18 mouse cellular contexts compared by ENCODE assay signal in the genomic region with DNA sequence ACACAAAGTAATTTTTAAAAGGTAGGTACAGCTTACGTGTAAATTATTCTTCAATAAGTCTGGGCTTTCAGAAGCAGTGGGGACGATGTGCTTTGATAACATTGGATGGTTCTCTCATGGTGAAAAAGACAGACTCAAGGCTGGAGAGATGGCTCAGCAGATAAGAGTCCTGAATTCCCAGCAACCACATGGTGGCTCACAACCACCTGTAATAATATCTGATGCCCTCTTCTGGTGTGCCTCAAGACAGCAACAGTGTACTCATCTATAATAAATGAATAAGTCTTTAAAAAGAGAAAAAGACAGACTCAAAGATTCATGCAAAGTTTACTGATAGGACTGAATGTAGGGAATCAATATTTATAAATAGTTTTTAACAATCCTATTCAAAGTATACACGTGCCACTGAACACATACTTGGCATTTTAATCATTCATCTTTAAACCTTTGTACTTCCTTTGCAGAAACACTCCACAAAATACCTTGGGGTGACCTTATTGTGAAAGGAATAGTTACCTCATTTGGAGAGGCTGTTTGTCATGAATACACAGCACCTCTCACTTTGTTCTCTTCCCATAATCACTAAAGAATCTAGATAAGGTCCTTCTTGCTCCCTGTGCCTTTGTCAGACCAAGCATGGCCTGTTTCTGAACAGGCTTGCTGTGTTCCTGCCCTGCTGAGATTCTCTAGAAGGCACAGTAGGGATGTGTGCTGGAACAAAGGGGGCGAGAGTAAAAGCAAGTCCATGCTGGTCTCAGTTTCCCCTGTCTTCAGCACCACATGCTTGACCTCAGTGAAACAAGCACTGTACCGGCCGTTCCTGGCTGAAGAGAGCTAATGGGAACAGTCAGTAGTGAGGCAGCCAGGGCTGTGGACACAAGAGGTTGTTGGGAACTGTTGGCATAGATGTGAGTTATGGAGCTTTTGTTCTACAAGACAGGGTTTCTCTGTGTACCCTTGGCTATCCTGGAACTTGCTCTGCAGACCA. TPM values are rescaled to one million over a fixed set of nuclear protein-coding genes. Genes with fewer than 3 reads are reported as not detected.
A peak's percentile ranks its signal among the peaks of the same experiment; 100 is the strongest.
DNase-seq lines count a peak whose midpoint lies in the region; ATAC-seq and TF ChIP-seq lines count a peak whose summit lies in the region.
"Had no signal": no experiment of that assay in that cellular context is flagged by ENCODE, and none has a peak within 500 bp of the region (broad histone marks: within the 10 kb centered on the region; RNA-seq: fewer than 3 reads in every experiment).

No protein-coding gene starts in this region.

- no peak for ATAC-seq in forebrain, postnatal 0 days
- ATAC-seq in forebrain, embryonic 15.5 days (replicated peaks), result no peak
- ATAC-seq in kidney, postnatal 0 days (replicated peaks; ENCODE audit: low FRiP score, low read depth), result no peak
- ATAC-seq in kidney, embryonic 15.5 days (replicated peaks; ENCODE audit: low FRiP score), result no peak
- ATAC-seq in stomach, postnatal 0 days (ENCODE audit: low FRiP score, low TSS enrichment), result no peak
- ATAC-seq: activated CD4-positive, CD25-positive, alpha-beta regulatory T cell, adult 4 months had no signal

- no peaks in the 10 kb centered on the region for H3K9me3 ChIP-seq in forebrain, postnatal 0 days (ENCODE audit: low read length)
- H3K9me3 ChIP-seq in forebrain, embryonic 15.5 days, result no peaks in the 10 kb centered on the region
- no peaks in the 10 kb centered on the region for H3K9me3 ChIP-seq in kidney, postnatal 0 days (replicated peaks; ENCODE audit: low read length)
- no peaks in the 10 kb centered on the region for H3K9me3 ChIP-seq in kidney, embryonic 15.5 days (replicated peaks)
- no peaks in the 10 kb centered on the region for H3K9me3 ChIP-seq in stomach, postnatal 0 days (ENCODE audit: control insufficient read depth, low read length)
- H3K9me3 ChIP-seq: heart, embryonic 10.5 days; neural tube, embryonic 12.5 days had no signal

- DNase-seq in forebrain, postnatal 0 days, result no peak
- DNase-seq in kidney, postnatal 0 days (ENCODE audit: low spot score), result no peak
- DNase-seq in lung, postnatal 14 days, result peak; percentile 1
- DNase-seq in lung, postnatal 25 days (ENCODE audit: low spot score), result no peak
- DNase-seq in stomach, postnatal 0 days (ENCODE audit: low spot score), result peak; percentile 12
- DNase-seq: adrenal gland, postnatal 25 days; B cell, adult 2 months; cerebellum, adult 18-20 months; gastrocnemius, postnatal 25 days; heart, postnatal 14 days; thymus, postnatal 14 days had no signal

- no peak for TF ChIP-seq EP300 in stomach, postnatal 0 days (optimal IDR thresholded peaks at IDR 0.05)

- 80% methylated on average over 6 of the region's 6 CpGs for WGBS in forebrain, postnatal 0 days
- WGBS in forebrain, embryonic 15.5 days, result 83% methylated on average over 6 of the region's 6 CpGs
- 88% methylated on average over 6 of the region's 6 CpGs for WGBS in kidney, postnatal 0 days
- 87% methylated on average over 6 of the region's 6 CpGs for WGBS in kidney, embryonic 15.5 days
- 68% methylated on average over 6 of the region's 6 CpGs for WGBS in stomach, postnatal 0 days

- H3K27me3 ChIP-seq in forebrain, postnatal 0 days (ENCODE audit: insufficient read depth, low read length), result no peaks in the 10 kb centered on the region
- H3K27me3 ChIP-seq in forebrain, embryonic 15.5 days, result no peaks in the 10 kb centered on the region
- H3K27me3 ChIP-seq in kidney, postnatal 0 days (ENCODE audit: insufficient read depth, low read length), result no peaks in the 10 kb centered on the region
- H3K27me3 ChIP-seq in kidney, embryonic 15.5 days, result peaks cover 2% of the 10 kb centered on the region; the same call in 1 of the 2 replicates
- H3K27me3 ChIP-seq in stomach, postnatal 0 days (ENCODE audit: control insufficient read depth, insufficient read depth, low read length), result no peaks in the 10 kb centered on the region
- H3K27me3 ChIP-seq: neural tube, embryonic 12.5 days had no signal

- H3K4me1 ChIP-seq in forebrain, postnatal 0 days (ENCODE audit: insufficient read depth), result no peaks in the 10 kb centered on the region
- peaks cover 21% of the 10 kb centered on the region for H3K4me1 ChIP-seq in forebrain, embryonic 15.5 days
- H3K4me1 ChIP-seq in kidney, postnatal 0 days (replicated peaks; ENCODE audit: insufficient read depth, low read length), result peaks cover 4% of the 10 kb centered on the region; the same call in 1 of the 2 replicates
- H3K4me1 ChIP-seq in kidney, embryonic 15.5 days, result peaks cover 12% of the 10 kb centered on the region
- H3K4me1 ChIP-seq in stomach, postnatal 0 days (replicated peaks; ENCODE audit: control insufficient read depth, insufficient read depth), result 0 out of 2 replicates have a peak, but pooled peaks cover 4% of the 10 kb centered on the region

- no peak overlapping the region for H3K27ac ChIP-seq in forebrain, postnatal 0 days (ENCODE audit: low read depth, low read length)
- no peak overlapping the region for H3K27ac ChIP-seq in forebrain, embryonic 15.5 days (replicated peaks)
- H3K27ac ChIP-seq in kidney, postnatal 0 days, result no peak overlapping the region
- no peak overlapping the region for H3K27ac ChIP-seq in kidney, embryonic 15.5 days
- no peak overlapping the region for H3K27ac ChIP-seq in stomach, postnatal 0 days (replicated peaks)
- H3K27ac ChIP-seq: heart, embryonic 10.5 days; liver, embryonic 14.5 days; neural tube, embryonic 12.5 days had no signal

- H3K36me3 ChIP-seq in forebrain, postnatal 0 days (ENCODE audit: insufficient read depth), result peaks cover 27% of the 10 kb centered on the region
- H3K36me3 ChIP-seq in forebrain, embryonic 15.5 days, result peaks cover 39% of the 10 kb centered on the region
- H3K36me3 ChIP-seq in kidney, postnatal 0 days (ENCODE audit: insufficient read depth, low read length), result peaks cover 27% of the 10 kb centered on the region
- H3K36me3 ChIP-seq in kidney, embryonic 15.5 days, result peaks cover 44% of the 10 kb centered on the region
- peaks cover 9% of the 10 kb centered on the region for H3K36me3 ChIP-seq in stomach, postnatal 0 days (ENCODE audit: control insufficient read depth, insufficient read depth, low read length)

- H3K4me3 ChIP-seq in forebrain, postnatal 0 days (ENCODE audit: low read depth, low read length), result no peak overlapping the region
- H3K4me3 ChIP-seq in forebrain, embryonic 15.5 days, result no peak overlapping the region
- no peak overlapping the region for H3K4me3 ChIP-seq in kidney, postnatal 0 days (replicated peaks; ENCODE audit: low read depth, low read length)
- H3K4me3 ChIP-seq in kidney, embryonic 15.5 days (replicated peaks), result no peak overlapping the region
- no peak overlapping the region for H3K4me3 ChIP-seq in stomach, postnatal 0 days (ENCODE audit: low read depth, low read length)
- H3K4me3 ChIP-seq: erythroblast, embryonic 14.5 days; heart, embryonic 10.5 days; neural tube, embryonic 12.5 days had no signal

- no peak overlapping the region for H3K9ac ChIP-seq in forebrain, postnatal 0 days
- H3K9ac ChIP-seq in forebrain, embryonic 15.5 days (replicated peaks), result no peak overlapping the region
- H3K9ac ChIP-seq in kidney, postnatal 0 days (ENCODE audit: low read depth, low read length), result no peak overlapping the region
- H3K9ac ChIP-seq in kidney, embryonic 15.5 days, result no peak overlapping the region
- no peak overlapping the region for H3K9ac ChIP-seq in stomach, postnatal 0 days (ENCODE audit: low read length)
- H3K9ac ChIP-seq: liver, embryonic 14.5 days; neural tube, embryonic 12.5 days had no signal

- H3K4me2 ChIP-seq in forebrain, postnatal 0 days (ENCODE audit: low read depth), result no peak overlapping the region
- H3K4me2 ChIP-seq in forebrain, embryonic 15.5 days (replicated peaks), result no peak overlapping the region
- H3K4me2 ChIP-seq in kidney, postnatal 0 days (ENCODE audit: low read length), result no peak overlapping the region
- H3K4me2 ChIP-seq in kidney, embryonic 15.5 days, result no peak overlapping the region
- H3K4me2 ChIP-seq in stomach, postnatal 0 days (replicated peaks; ENCODE audit: low read depth), result no peak overlapping the region
- H3K4me2 ChIP-seq: neural tube, embryonic 12.5 days had no signal

- peak; percentile 31 for TF ChIP-seq CTCF in forebrain, postnatal 0 days (IDR thresholded peaks at IDR 0.05; ENCODE audit: low read depth)
- peak; percentile 32; the same call in 1 of the 2 replicates for TF ChIP-seq CTCF in kidney, postnatal 0 days (IDR thresholded peaks at IDR 0.05; ENCODE audit: low read depth)
- peak; percentile 30; the same call in 1 of the 2 replicates for TF ChIP-seq CTCF in stomach, postnatal 0 days (IDR thresholded peaks at IDR 0.05; ENCODE audit: low read depth)

RNA-seq across cellular contexts. Expression of gene Plcg1, which starts 4.9 kb away (rescaled TPM):
- 119 and 139 TPM in 2 replicates for total RNA-seq in forebrain, postnatal 0 days (2014; rRNA removed)
- 36.9 and 48.2 TPM in 2 replicates for polyA plus RNA-seq in forebrain, postnatal 0 days (2015; fragmentation: Nextera tagmentation; extraction: Ambion mirVana)
- 80.5 and 82.2 TPM in 2 replicates for polyA plus RNA-seq in forebrain, embryonic 15.5 days (2015; fragmentation: Nextera tagmentation; extraction: Ambion mirVana)
- 31.6 and 32.5 TPM in 2 replicates for polyA plus RNA-seq in kidney, postnatal 0 days (2015; fragmentation: Nextera tagmentation; extraction: Ambion mirVana)
- polyA plus RNA-seq in kidney, embryonic 15.5 days (2015; fragmentation: Nextera tagmentation; extraction: Ambion mirVana), result 45.8 and 52.8 TPM in 2 replicates
- polyA plus RNA-seq in stomach, postnatal 0 days (2015; fragmentation: Nextera tagmentation; extraction: Ambion mirVana), result 11.4 and 11.5 TPM in 2 replicates

Comparison
In these comparisons a context has a peak if more than half of its experiments do, and no peak if none do; other contexts are left out.
1. DNase-seq: peak in lung, postnatal 14 days (single experiment) and stomach, postnatal 0 days (single experiment); none in forebrain, postnatal 0 days (single experiment), kidney, postnatal 0 days (single experiment) and lung, postnatal 25 days (single experiment).
2. Peak in every context shown above with its lines, with median percentiles within 50 percentile points of each other: CTCF ChIP-seq.